Mouse (Mus musculus) duodenum, adult 2 months (tissue): ENCODE measurements around the gene Limch1. TPM values are rescaled to one million over a fixed set of nuclear protein-coding genes. Genes with fewer than 3 reads are reported as not detected.

Experiments
- polyA plus RNA-seq: library from polyadenylated mRNA; depleted of rRNA; stranded (reverse); fragments of >200 nt; gene quantifications from 2 replicates; pipeline ENCODE4 v1.2.3, GENCODE M21; 2012; ENCODE audit warnings: low replicate concordance; rRNA removed

Limch1 gene
- 0.51 and 1.0 TPM in 2 replicates for polyA plus RNA-seq

GRCm38 (mm10) chr5:66745390-66745995 lies at the start of gene Limch1:
Gene Limch1, plus strand, starts transcription at chr5:66745827.

GRCm38 (mm10) chr5:67098733-67099323 lies 353.2 kb downstream of the Limch1 start, which contains the start of gene Phox2b:
Gene Phox2b, minus strand, starts transcription at chr5:67099301.

Other genes with a start within 250 kb of the Limch1 start
- gene Apbb2, start 127.0 kb upstream of the Limch1 start, polyA plus RNA-seq = 2.5 and 4.6 TPM in 2 replicates
- 14.5 and 23.7 TPM in 2 replicates for gene Uchl1, start 69.7 kb upstream of the Limch1 start, polyA plus RNA-seq